Mouse (Mus musculus) layer of hippocampus, adult 18-20 months (tissue): ENCODE data around the gene Kcnt2. TPM values are rescaled to one million over a fixed set of nuclear protein-coding genes. Genes with fewer than 3 reads are reported as not detected.

ENCODE experiments used
- DNase-seq, 2 experiments: peaks; one replicate each; pipeline ENCODE4 v3.0.0; 2022; ENCODE audit warnings: low spot score in 2 of 2
- total RNA-seq, 2 experiments: library from RNA; stranded (reverse); gene quantifications; 2 replicates each; pipeline ENCODE4 v1.2.3; 2021

The Kcnt2 gene
- total RNA-seq, 2 experiments from 2014 or later = 38.5 to 40.7 TPM

- DNase-seq = peak; percentile 37 to 65
Measured at GRCm38 (mm10) chr1:140489816-140490215, 243.9 kb downstream of the Kcnt2 start.

GRCm38 (mm10) chr1:140491406-140491805, 245.4 kb downstream of the Kcnt2 start:
- peak in 1 of 2 experiments; percentile 42 for DNase-seq

GRCm38 (mm10) chr1:140492237-140492636, 246.3 kb downstream of the Kcnt2 start:
- no peak for DNase-seq

- no peak for DNase-seq
Measured at GRCm38 (mm10) chr1:140513451-140513850, 267.5 kb downstream of the Kcnt2 start.

GRCm38 (mm10) chr1:140531285-140531908, 285.4 kb downstream of the Kcnt2 start:
- peak; percentile 14 to 66 for DNase-seq

- DNase-seq = no peak
Measured at GRCm38 (mm10) chr1:140534849-140535248, 288.9 kb downstream of the Kcnt2 start.

GRCm38 (mm10) chr1:140542066-140542465, 296.1 kb downstream of the Kcnt2 start:
- DNase-seq = no peak

- no peak for DNase-seq
Measured at GRCm38 (mm10) chr1:140548711-140549110, 302.8 kb downstream of the Kcnt2 start.

- peak; percentile 8 to 66 for DNase-seq
Measured at GRCm38 (mm10) chr1:140560801-140561200, 314.8 kb downstream of the Kcnt2 start.

GRCm38 (mm10) chr1:140572141-140572540, 326.2 kb downstream of the Kcnt2 start:
- DNase-seq = no peak

GRCm38 (mm10) chr1:140578607-140579006, 332.6 kb downstream of the Kcnt2 start:
- no peak for DNase-seq

- no peak for DNase-seq
Measured at GRCm38 (mm10) chr1:140588302-140588701, 342.3 kb downstream of the Kcnt2 start.

GRCm38 (mm10) chr1:140608765-140609297, 362.9 kb downstream of the Kcnt2 start:
- no peak for DNase-seq

GRCm38 (mm10) chr1:140613101-140613500, 367.1 kb downstream of the Kcnt2 start:
- no peak for DNase-seq

GRCm38 (mm10) chr1:140614840-140615239, 368.9 kb downstream of the Kcnt2 start:
- DNase-seq = no peak

GRCm38 (mm10) chr1:140618164-140618563, 372.2 kb downstream of the Kcnt2 start:
- no peak for DNase-seq

GRCm38 (mm10) chr1:140624918-140625317, 379.0 kb downstream of the Kcnt2 start:
- DNase-seq = no peak

GRCm38 (mm10) chr1:140659607-140660340, 413.8 kb downstream of the Kcnt2 start:
- DNase-seq = peak in 1 of 2 experiments; percentile 33

GRCm38 (mm10) chr1:140660751-140661403, 414.9 kb downstream of the Kcnt2 start:
- DNase-seq = peak; percentile 4 to 30

- peak in 1 of 2 experiments; percentile 62 for DNase-seq
Measured at GRCm38 (mm10) chr1:140661404-140661787, 415.4 kb downstream of the Kcnt2 start.
